Mouse (Mus musculus): Measurements from ENCODE around the gene Auh. TPM values are rescaled to one million over a fixed set of nuclear protein-coding genes. Genes with fewer than 3 reads are reported as not detected.

Auh gene
- total RNA-seq (2015), result 34.3 and 35.9 TPM in 2 replicates
- total RNA-seq (2017), result 32.4 and 34.3 TPM in 2 replicates

DNA sequence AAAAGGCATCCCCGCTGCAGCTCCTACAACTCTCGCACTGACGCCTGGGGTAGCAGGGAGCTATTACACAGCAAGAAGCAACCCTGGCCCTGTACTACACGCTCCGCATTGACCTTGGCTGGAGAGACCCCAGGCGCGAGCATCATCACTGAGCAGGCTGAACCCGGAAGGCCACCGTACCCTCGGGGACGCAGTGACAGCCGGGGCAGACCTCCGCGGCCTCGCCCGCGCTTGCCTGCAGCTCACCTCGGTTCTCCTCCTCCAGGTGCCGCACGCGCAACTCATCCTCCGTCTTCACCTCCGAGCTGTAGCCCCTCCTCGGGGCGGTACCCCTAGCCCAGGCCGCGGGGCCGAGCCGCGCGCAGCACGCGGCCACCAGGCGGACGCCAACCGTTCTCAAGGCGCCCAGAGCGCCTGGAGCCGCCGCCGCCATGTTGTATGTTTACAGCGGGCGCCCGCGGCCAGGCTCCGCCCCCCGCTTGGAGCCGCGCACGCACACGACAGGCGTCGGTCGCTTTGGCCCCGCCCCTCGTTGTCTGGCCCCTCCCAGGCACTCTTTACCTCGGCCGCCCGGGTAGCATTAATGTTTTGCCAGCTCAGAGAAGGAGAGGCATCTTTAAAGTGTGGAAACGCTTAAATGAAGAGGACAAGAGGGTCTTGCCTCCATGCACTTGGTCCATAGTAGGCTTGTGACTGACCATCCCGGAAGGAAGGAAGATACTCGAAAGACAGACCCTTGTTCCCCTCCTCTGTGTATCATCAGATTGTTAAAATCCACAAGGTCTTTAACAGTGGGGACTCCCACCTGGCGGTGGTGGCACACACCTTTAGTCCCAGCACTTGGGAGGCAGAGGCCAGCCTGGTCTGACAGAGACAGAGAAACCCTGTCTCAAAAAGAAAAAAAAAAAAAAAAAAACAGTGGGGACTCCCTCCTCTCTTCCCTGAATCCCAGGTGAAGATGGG lies at the start of gene Auh:
Auh (minus strand) TSS at position 473 of the 963 bp plus-strand sequence.
- ATAC-seq (replicated peaks; ENCODE audit: poor library complexity), result peak; percentile 94

DNA sequence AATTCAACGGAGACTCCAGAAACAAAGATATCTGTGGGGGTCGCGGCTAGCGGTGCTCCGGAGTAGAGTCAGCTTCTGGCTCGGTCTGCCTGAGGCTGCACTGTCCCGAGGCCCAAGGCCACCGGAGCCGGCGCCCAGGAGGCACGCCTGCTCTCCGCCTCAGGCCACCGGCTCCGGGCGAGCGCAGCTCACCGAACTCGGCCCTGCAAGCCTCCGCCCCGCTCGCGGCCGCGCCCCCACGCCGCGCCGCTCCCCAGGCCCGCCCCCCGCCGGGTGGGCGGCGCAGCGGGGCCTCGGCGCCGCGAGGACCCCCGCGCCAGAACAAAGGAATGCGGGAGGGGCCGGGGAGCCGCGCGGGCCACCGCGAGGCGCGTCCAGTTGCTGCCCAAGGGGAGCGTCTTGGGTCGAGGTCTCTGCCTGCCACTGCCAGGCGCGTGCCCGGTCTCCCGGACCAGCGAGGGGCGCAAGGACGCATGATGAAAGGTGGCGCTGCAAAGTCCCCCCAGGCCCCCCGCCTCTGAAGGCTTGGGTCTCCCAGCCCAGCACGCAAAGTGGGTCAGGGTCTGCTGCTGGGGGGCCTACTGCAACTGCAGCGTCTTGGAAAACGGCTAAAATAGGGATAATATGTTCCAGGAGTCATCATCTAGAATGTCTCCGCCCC lies 49.0 kb upstream of the Auh start:
- no peak for ATAC-seq (replicated peaks; ENCODE audit: poor library complexity)

DNA sequence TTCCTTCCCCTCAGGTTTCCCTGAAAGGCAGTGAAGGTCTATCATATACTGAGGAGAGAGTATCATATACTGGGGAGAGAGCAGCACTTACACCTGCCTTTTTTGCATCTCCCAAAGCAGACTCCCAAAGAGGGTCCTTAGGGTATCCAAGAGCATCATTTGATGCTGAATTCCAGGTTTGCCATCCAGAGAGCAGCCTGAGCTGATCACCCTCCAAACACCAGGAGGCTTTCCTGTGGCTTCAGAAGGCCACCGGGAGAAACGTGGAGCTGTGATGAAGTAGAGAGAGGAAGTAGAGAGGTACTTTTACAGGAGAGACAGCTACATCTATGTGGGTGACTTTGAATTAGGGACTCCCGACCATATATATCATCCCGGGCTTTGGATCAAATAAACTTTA lies 48.3 kb upstream of the Auh start:
- no peak for ATAC-seq (replicated peaks; ENCODE audit: poor library complexity)

DNA sequence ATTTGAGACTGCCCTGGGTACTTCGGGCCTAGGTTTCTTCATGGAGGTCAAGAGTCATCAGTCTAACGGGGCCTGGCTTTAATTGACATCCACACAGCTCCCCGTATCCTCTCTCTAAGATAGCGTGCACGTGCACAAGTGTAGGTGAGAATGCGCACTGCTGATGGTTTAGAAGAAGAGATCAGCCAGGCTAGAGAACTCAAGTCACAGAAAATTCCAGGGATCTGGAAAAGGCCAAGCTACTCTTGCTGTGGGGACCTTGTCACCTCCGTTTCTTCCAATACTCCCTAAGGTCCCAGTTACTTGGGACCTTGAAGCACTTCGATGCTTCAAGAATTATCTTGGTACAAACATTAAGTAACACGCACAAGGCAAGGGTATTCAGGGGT lies 47.7 kb upstream of the Auh start:
- no peak for ATAC-seq (replicated peaks; ENCODE audit: poor library complexity)

DNA sequence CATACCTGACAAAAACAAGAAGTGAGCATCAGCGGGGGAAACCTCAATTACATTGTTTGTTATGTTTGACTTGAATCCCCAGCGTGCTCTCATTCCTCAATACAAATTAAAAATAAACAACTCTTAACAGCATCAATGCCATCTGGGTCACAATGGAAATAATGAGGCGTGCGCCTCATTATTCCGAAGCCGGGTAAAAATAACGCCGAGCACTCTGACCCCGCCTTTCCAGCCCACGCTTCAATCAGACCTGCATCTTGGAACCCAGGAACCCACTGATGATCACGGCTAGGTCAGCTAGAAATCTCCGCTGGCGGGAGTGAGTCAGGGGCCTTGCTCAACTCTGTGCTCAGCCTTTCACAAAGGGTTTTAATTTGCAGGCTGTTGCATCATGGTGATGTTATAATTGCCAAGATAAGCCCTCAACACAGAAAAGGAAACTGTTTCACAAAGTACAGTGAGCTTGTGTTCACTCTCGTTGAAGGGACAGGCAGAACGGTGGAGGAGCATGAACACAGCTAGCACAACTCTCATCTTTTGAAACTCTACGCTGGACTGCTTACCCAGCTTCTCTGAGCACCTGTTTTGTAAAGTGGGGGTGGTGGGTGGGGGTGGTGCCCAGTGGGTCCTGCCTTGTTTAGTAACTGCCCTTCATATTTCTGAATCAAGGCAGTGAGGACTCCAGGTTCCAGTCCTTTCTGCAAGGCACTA lies 47.2 kb upstream of the Auh start:
- ATAC-seq (replicated peaks; ENCODE audit: poor library complexity), result peak; percentile 62

DNA sequence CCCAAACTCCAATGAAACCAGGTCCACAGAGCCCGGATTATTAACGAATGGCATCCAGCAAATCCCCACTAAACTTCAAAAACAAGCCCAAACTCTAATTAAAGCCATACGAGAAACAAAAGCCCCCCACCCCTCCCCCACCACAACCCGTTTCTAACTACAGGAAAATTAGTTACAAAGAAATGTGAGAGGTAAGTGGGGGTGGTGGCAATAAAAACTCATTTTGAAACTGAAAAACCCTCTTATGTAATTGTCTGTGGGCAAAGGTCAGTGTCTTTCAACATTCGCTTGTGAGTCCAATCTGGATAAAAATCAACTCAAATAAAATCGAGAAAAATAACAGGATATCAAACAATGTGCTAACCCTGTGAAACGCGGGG lies 46.6 kb upstream of the Auh start:
- ATAC-seq (replicated peaks; ENCODE audit: poor library complexity), result no peak

DNA sequence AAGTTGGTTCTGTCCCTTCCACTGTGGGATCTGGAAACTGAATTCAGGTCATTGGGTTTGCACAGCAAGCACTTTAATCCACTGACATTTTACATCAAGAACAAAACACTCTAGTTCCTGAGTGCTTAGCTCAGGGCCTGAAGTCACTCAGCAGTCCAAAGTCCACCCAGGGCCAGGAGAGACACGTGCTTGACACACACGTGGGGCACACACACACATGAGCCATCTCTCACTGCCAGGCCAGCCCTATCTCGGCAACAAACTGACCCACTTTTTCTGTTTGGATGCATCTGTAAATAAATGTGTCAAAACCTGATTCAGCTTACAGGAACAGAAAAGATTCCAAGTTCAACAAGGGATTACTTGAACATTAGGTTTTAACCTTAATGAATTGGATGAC lies 45.2 kb upstream of the Auh start:
- no peak for ATAC-seq (replicated peaks; ENCODE audit: poor library complexity)

DNA sequence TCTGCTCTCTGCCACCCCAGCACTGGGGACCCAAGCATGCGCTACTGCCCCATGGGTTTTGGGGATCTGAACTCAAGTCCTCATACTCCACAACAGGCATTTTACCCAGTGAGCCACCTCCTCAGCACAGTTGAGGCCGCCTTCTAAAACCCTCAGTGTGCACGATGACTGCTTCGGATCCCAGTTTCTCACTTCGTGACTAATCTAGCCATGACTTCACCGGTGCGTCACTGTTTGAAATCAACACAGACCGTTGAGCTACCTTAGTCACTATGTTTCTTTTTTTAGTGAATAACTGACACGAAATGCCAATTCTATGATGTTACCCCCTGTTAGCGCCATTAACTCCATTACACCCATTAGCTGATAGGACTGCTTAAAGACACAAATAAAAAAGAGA lies 43.9 kb upstream of the Auh start:
- no peak for ATAC-seq (replicated peaks; ENCODE audit: poor library complexity)

DNA sequence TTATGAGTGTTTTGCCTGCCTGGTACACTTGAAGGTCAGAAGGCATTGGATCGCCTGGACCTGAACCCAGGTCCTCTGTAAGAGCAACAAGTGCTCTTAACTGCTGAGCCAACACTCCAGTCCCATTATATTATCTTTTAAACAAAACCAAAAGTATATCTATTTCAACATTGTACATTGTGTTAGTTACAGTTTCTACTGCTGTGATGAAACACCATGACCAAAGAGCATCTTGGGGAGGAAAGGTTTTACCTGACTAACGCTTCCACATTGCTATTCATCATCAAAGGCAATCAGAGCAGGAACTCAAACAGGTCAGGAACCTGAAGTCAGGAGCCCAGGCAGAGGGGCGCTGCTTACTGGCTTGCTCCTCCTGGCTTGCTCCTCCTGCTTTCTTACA lies 43.1 kb upstream of the Auh start:
- no peak for ATAC-seq (replicated peaks; ENCODE audit: poor library complexity)

DNA sequence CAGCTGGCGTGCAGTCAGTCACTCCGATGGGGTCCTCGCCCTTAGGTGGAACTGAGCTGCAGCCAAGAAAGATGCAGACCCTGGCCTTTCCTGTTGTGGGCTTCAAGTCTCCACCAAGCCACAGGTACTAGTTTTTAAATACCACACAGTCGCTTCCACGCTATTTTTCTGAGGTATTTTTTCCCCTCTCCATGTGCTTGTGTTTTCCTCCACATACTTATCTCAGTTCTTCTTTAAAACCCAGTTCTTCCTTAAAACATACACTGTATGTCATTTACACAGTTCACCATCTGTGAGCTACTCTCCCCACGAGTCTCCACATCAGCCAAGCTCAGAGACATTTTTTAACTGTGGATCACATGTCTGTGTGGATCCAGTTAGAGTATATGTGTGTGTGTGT lies 41.4 kb upstream of the Auh start:
- no peak for ATAC-seq (replicated peaks; ENCODE audit: poor library complexity)

DNA sequence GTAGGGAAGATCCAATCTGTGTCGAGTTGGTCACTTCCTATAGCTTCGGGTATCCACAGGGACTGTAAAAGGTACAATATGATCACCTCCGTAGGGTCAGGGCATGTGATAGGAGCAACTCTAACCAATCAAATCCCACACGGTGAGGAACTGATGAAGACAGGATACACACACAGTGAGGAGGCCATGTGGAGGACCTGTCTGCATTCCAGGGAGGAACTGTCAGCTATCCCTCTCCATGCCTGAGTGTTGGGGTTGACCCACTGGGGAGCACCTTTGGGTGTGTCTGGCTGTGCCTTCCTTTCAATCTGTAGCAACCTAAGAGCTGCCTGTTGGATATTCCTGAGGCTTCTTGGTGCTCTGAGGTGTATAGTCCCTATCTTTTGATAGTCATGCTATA lies 33.4 kb upstream of the Auh start:
- no peak for ATAC-seq (replicated peaks; ENCODE audit: poor library complexity)

DNA sequence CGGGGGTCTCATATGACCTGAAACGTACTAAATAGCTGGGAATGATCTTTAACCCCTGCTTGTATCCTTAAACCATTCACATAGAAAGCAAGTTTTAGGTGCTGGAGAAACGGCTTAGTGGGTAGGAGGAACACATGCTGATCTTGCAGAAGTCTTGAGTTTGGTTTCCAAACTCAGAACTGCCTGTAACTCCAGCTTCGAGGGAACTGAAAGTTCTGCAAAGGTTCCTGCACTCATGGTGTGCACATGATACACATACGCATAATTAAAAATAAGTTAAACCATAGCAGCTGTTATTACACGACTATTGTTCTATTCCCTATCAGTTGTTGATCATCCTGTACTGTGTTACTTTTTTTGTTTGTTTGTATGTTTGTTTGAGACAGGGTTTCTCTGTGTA lies 32.9 kb upstream of the Auh start:
- no peak for ATAC-seq (replicated peaks; ENCODE audit: poor library complexity)

DNA sequence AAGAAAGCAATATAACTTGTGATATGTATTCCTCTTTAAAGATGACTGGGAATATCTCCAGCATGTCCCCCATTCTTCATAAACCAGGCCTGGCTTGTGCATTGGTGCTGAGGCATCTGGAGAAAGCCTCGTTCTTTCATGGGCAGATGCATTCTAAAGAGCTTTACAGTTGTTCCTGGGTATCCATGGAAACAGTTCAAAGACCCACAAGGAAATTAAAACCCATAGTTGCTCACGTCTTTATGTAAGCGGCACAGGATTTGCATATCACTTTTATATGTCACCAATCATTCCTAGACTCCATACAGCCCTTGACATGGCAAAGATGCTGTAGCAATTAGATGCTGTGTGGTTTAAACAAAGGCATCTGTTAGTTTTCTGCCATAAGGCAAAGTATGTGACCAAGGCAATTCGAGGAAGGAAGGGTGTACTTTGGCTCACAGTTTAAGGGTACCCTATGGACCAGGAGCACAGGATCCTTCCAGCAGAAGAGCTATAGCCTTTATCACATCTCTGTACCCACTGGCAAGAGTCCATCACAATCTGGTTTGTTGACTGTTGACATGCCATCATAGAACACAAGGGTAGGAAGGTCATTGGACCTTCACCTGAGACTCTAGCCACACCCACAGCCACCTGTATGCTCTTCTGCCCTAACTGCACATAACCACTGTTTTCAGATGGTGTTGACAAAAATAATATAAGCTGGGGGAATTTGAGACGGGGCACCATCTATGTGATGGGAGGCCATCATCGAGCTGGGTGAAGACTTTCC lies 24.5 kb upstream of the Auh start:
- ATAC-seq (replicated peaks; ENCODE audit: poor library complexity), result no peak

DNA sequence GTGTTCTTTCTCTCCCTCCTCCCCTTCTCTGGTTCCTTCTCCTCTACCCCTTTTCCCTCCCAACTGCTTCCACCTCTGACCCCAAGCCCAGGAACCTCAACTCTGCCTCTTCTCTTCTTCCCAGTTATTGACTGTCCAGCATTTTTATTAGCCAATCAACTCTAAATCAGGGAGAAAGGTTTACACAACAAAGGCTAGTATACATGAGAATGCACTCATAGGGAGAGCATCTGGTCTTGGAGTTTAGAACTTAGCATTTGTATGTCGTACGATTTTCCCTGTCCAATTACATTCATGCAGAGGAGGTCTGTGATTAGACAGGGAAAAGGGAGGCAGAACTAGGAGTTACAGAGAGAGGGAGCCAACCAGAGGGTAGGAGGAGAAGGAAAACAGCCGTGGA lies 19.7 kb upstream of the Auh start:
- ATAC-seq (replicated peaks; ENCODE audit: poor library complexity), result no peak

DNA sequence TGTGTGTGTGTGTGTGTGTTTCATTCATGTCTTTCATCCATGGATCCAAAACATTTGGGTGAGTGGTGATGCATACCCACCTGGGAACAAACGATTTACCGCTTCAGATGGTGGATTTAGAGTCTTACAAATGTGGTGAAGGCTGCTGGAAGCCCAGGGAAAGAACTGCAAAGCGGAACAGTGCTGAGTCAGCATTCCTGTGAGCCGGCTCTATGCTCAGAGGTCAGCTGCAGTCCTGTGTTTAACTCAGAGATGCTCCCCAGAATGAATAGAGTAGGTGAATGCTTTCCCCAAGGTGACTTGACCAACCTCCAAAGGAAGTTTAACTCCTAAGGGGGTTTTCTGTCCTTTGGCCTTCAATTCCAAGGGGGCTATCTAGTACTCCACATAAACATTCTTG lies 18.1 kb upstream of the Auh start:
- no peak for ATAC-seq (replicated peaks; ENCODE audit: poor library complexity)

DNA sequence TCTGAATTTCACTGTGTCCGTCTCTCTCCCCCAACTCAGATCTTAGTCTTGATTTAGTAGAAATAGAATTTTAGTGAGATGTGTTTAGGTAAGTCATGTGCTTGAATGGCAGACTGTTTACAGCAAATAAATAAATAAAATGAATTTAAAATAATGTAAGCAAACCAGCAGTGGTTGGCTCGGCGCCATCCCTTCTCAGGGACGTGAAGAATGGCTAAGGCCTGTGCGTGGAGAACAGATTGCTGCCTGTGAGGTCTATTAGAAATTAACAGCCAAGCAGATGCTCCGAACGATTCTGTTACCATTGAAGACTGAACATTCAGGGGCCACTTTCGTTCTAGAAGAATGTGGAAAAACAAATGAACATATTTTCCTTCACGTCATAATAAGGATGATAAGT lies 16.3 kb upstream of the Auh start:
- no peak for ATAC-seq (replicated peaks; ENCODE audit: poor library complexity)

DNA sequence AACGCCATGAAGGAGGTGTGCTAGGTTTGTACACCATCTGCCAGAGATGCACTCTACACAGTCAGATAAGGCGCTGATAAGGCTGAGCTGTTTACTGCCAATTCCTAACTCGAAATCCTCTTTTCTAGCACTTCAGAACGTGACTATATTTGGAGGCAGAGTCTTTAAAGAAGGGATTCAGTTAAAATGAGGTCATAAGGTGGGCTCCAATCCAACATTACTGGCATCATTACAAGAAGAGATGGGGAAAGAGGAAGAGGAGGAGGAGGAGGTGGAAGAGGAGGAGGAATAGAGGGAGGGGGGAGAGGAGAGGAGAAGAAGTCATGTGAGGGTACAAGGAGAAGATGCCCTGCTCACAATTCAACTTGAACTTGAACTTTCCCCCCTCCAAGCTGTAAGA lies 14.6 kb upstream of the Auh start:
- no peak for ATAC-seq (replicated peaks; ENCODE audit: poor library complexity)

DNA sequence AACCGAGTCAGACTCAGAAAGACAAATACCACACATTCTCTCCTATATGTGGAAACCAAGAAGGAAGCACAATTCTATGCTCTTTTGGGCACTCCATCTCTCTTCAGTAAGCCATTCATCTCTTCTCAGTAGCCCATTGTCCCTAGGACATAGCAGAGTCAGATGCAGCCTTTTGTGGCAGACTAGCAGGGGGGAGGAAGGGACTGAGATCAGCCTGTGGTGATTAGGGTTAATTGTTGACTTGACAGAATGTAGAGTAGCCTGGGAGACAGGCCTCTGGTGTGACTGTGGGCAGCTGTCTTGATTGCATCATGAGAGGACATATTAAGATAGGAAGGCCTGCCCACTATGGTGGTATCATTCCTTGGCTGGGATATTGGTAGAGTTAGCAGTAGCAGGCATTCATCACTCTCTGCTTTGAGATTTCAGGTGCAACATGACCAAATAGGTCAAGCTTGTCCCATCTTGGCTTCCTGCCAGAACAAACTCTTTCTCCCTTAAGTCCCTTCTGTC lies 13.5 kb upstream of the Auh start:
- ATAC-seq (replicated peaks; ENCODE audit: poor library complexity), result no peak

DNA sequence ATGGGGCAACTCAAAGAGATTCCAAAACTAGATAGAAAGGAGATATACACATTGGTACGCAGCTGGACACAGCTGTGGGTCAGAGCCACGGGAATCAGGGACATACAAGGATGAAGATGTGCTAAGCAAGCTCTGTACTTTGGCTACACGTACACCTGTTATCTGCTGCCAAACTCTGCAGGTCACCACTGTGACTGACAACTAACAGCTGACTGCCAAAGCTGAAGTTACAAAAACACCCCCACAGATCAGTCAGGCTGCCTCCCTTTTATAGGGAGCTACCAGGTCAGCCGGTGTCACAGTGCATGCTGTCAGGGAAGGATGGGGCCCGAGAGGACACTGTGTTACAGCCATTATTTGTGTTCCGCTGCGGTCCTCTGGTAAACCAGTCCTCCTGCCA lies 11.5 kb upstream of the Auh start:
- no peak for ATAC-seq (replicated peaks; ENCODE audit: poor library complexity)

DNA sequence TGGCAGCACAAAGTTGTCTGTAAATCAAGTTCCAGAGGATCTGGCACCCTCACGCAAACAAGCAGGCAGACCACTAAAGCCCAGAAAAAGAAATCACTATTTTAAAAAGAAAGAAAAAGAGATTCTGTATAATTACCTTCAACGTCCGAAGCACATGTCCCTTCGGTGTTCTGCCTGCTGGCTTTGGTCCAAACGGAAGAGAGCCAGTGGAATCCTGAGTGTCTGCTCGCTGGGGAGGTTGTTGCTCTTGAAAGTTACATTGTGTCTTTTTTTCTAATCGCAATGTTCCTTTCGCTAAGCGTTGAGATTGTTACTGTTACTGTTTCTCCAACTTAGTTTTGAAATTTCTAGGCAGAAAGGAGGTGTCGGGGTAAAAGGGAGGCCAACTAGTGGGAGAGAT lies 1.1 kb upstream of the Auh start:
- ATAC-seq (replicated peaks; ENCODE audit: poor library complexity), result no peak

DNA sequence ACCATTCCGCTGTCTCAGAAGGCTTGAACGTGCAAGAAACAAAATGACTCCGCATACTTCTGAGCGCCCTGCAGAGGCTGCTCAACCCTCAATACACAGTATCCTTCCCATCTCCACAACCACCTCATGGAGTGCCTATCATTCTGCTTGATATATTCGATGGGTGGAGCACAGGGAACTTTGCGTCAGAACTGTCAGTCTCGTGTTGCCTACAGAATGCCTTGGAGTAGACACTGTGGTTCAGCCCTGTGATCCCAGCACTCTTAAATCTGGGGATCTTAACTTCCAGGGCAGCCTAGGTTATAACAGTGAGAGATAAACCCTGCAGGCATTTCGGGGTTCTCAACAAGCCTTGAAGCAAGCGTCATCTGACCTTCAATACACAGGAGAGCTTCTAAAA lies 1.1 kb downstream of the Auh start:
- no peak; the same call in 1 of the 2 replicates for ATAC-seq (replicated peaks; ENCODE audit: poor library complexity)
